Mouse (Mus musculus) neural tube, embryonic 13.5 days (tissue): ENCODE measurements at regions not wholly inside any gene's neighbourhood (a gene's known extent, or its start where the extent isn't known, plus 50 kb on each side); places are given as distances from the start of the nearest gene placed in this dataset.
"Not testable (repeated sequence)": the region's sequence is repeated elsewhere in the genome, so short reads cannot be mapped to it uniquely, and the experiment has no call there.

Experiments
- ATAC-seq: fragments of 200-750 bp; cut with Nextera tagmentation; 2 replicates; pipeline ENCODE4 v1.8.0; 2017; ENCODE audit warnings: low read depth, mild to moderate bottlenecking, moderate TSS enrichment, moderate library complexity
- H3K27ac ChIP-seq: fragments of 300-500 bp; sonication (generic); replicated peaks from 2 replicates; pipeline ENCODE4 v1.5.1; 2015; ENCODE audit warnings: moderate library complexity, mild to moderate bottlenecking, inconsistent platforms
- H3K27me3 ChIP-seq: fragments of 300-500 bp; sonication (generic); 2 replicates; pipeline ENCODE4 v1.6.1; 2015; ENCODE audit warnings: mild to moderate bottlenecking, inconsistent platforms
- H3K36me3 ChIP-seq: fragments of 300-500 bp; sonication (generic); 2 replicates; pipeline ENCODE4 v1.6.1; 2015; ENCODE audit warnings: mild to moderate bottlenecking, inconsistent platforms
- H3K4me1 ChIP-seq: fragments of 300-500 bp; sonication (generic); replicated peaks from 2 replicates; pipeline ENCODE4 v1.6.1; 2015; ENCODE audit warnings: inconsistent platforms
- H3K4me2 ChIP-seq: fragments of 300-500 bp; sonication (generic); 2 replicates; pipeline ENCODE4 v1.6.1; 2015; ENCODE audit warnings: inconsistent platforms, mild to moderate bottlenecking, moderate library complexity
- H3K4me3 ChIP-seq: fragments of 300-500 bp; sonication (generic); 2 replicates; pipeline ENCODE4 v1.5.1; 2015; ENCODE audit warnings: mild to moderate bottlenecking, inconsistent platforms
- H3K9ac ChIP-seq: fragments of 300-500 bp; sonication (generic); 2 replicates; pipeline ENCODE4 v1.6.1; 2015; ENCODE audit warnings: moderate library complexity, mild to moderate bottlenecking, inconsistent platforms
- H3K9me3 ChIP-seq: fragments of 300-500 bp; sonication (generic); 2 replicates; pipeline ENCODE4 v1.6.1; 2016; ENCODE audit warnings: inconsistent platforms
- WGBS: fragments of 180-500 bp; shearing (Covaris S2); methylation state at CpG from one replicate; pipeline ENCODE4 v1.1.7; 2015; 5-methylcytosine and 5-hydroxymethylcytosine counted together

DNA sequence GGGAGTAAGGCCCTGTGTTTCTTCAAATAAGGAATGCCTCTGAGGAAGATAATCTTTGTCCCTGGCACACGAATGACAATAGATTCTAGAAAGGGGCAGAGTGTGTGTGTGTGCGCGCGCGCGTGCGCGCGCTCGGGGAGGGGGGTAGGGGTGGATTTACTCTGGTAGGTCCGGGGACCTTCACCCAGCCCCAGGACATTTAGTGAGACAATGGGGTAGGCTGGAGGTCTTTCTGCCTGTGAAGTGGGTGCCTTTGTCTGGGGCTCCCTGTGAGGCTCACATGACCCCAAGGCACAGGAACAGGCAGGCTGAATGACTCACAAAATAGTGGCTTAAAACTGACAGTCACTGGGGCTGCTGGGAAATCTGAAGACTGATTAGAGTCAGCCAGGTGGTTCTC is 139.1 kb upstream of the Bcor start:
- no peak for ATAC-seq
- Histone ChIP-seq H3K9ac (no peak overlapping the region), H3K4me3 (no peak overlapping the region), H3K9me3 (no peaks in the 10 kb centered on the region), H3K27ac (no peak overlapping the region), H3K36me3 (no peaks in the 10 kb centered on the region), H3K4me2 (no peak overlapping the region), H3K4me1 (no peaks in the 10 kb centered on the region), H3K27me3 (no peaks in the 10 kb centered on the region)
- 82% methylated on average over 11 of the region's 11 CpGs for WGBS

DNA sequence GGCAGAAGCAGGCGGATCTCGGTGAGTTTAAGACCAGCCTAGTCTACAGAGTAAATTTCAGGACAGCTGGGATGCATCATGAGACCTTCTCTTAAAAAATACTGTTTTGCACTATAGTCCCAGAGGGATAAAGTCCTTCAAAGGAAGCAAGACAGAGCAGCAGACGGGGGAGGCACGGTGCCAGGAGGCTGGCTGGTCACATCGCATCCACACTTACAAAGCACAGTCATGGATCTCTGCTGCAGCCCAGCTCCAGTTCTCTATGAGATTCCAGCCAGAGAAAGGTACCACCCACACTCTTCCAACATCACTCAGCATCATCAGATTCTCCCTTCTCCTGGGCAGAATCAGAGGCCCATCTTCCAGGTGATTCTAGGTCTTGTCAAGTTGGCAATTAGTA is 144.5 kb upstream of the Bcor start:
- no peaks in the 10 kb centered on the region for H3K4me1 ChIP-seq
- no peak for ATAC-seq
- no peak overlapping the region for H3K4me2 ChIP-seq
- H3K4me3 ChIP-seq, result no peak overlapping the region
- H3K9ac ChIP-seq, result no peak overlapping the region
- 79% methylated on average over 5 of the region's 5 CpGs for WGBS
- H3K36me3 ChIP-seq, result no peaks in the 10 kb centered on the region
- no peak overlapping the region for H3K27ac ChIP-seq
- no peaks in the 10 kb centered on the region for H3K9me3 ChIP-seq
- H3K27me3 ChIP-seq, result no peaks in the 10 kb centered on the region

DNA sequence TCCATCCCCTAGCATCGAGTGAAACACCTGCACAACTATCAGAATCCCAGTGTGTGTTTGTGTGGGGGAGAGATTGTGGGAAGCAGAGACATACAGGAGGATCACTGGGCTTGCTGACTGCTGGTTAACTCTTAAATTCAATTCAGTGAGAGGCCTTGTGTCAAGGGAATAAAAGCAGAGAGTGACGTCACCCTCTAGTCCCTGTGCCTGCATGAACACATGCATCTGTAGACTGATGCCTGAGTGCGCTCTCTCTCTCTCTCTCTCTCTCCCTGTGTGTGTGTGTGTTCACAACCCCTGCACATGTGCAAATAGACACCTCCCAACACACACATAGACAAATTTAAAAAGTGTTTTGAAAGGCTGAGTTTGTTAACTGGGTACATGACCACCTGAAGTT is 146.8 kb upstream of the Bcor start:
- Histone ChIP-seq H3K4me1 (no peaks in the 10 kb centered on the region), H3K4me2 (no peak overlapping the region), H3K36me3 (no peaks in the 10 kb centered on the region), H3K9ac (no peak overlapping the region), H3K27ac (no peak overlapping the region), H3K9me3 (no peaks in the 10 kb centered on the region), H3K4me3 (no peak overlapping the region), H3K27me3 (no peaks in the 10 kb centered on the region)
- ATAC-seq, result no peak
- WGBS, result 75% methylated on average over 3 of the region's 3 CpGs

DNA sequence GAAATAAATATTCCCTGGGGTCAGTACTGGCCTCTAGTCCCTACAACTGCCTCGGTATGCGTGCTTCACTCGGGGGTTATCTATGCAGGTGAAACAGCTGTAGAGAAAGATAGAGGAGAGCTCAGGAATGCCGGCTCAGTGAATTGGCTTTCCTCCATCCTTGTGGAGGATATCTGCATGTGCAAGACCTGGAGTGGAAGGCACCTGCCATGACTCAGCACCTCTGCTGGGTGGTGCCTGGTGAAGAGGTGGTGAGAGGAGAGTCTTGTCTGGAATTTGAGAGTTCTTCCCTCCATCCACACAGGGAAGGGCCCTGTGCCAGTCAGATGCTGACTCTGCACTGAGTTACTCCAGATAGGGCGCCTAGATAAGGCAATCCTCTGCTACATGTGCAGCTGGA is 152.4 kb upstream of the Bcor start:
- H3K4me2 ChIP-seq, result no peak overlapping the region
- WGBS, result 85% methylated on average over 5 of the region's 5 CpGs
- ATAC-seq, result no peak
- no peaks in the 10 kb centered on the region for H3K27me3 ChIP-seq
- no peaks in the 10 kb centered on the region for H3K9me3 ChIP-seq
- H3K36me3 ChIP-seq, result no peaks in the 10 kb centered on the region
- no peak overlapping the region for H3K9ac ChIP-seq
- no peak overlapping the region for H3K27ac ChIP-seq
- no peak overlapping the region for H3K4me3 ChIP-seq
- H3K4me1 ChIP-seq, result no peaks in the 10 kb centered on the region

DNA sequence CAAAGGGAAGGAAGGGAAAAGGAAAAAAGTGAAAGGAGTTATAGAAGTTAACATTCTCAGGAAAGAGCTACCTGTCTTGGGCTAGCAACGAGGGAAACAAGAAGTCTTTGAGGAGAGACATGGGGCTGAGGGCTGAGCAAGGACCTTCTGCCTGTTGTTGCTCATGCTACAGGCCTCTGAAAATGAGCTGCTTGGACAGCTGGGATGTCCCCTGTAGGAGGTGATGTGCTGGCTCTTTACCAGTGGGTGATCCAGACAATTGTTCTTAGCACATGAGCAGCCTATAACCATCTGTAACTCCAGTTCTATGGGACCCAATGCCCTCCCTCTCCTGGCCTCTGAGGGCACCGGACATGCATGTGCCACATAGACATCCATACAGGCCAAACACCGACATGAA is 155.5 kb upstream of the Bcor start:
- Histone ChIP-seq H3K9ac (no peak overlapping the region), H3K27ac (no peak overlapping the region), H3K36me3 (no peaks in the 10 kb centered on the region), H3K9me3 (no peaks in the 10 kb centered on the region), H3K4me3 (no peak overlapping the region), H3K4me1 (no peaks in the 10 kb centered on the region), H3K27me3 (no peaks in the 10 kb centered on the region), H3K4me2 (no peak overlapping the region)
- whole genome bisulfite sequencing, result 86% methylated on average over 3 of the region's 3 CpGs
- ATAC-seq, result no peak

DNA sequence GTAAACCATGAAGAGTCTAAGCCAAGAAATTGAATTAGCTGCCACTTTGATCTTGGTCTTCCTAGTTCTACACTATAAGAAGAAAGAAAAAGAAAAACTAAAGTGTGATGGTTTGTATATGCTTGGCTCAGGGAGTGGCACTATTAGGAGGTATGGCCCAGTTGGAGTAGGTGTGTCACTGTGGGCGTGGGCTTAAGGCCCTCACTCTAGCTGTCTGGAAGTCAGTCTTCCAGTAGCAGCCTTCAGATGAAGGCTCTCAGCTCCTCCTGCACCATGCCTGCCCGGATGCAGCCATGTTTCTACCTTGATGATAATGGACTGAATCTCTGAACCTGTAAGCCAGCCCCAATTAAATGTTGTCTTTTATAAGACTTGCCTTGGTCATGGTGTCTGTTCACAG is 157.3 kb upstream of the Bcor start:
- not testable (repeated sequence) for H3K9me3 ChIP-seq, H3K9ac ChIP-seq, H3K27ac ChIP-seq, ATAC-seq, H3K4me1 ChIP-seq, H3K36me3 ChIP-seq, H3K27me3 ChIP-seq, H3K4me3 ChIP-seq, H3K4me2 ChIP-seq
- 88% methylated on average over 2 of the region's 2 CpGs for WGBS

DNA sequence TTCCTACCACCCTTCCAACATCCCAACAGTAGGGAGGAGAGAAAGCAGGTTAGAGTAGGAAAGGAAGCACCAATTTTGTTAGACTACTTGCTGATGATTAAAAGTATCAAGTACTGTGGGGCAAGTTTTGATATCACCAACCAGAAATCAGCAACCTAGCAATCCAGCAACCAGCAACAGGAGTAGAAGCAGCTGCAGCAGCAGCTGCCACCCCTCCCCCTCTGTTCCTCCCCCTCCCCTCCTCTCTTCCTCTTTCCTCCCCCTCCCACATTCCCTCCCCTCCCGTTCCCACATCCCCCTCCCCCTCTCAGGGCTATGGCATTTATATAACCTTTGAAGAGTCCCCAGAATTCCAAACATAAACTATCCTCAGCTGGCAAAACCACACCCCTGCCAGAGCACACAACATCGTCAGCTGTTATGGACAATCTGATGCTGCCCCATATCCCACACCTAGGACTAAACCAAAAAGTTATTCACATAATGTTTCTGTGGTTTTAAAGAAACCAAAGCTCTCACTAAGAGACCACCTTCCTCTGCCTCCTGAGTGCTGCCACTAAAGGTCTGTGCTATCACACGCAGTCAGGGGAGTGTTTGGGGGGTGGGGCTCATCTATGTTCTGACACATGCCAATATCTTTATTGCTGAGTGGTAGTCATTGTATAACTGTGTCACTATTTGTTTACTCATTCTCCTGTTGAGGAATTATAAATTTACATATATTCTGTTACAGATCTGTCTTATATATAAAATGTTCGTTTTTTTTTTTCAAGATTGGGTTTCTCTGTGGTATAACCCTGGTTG is 158.9 kb upstream of the Bcor start:
- no peaks in the 10 kb centered on the region for H3K27me3 ChIP-seq
- H3K27ac ChIP-seq, result no peak overlapping the region
- H3K4me3 ChIP-seq, result no peak overlapping the region
- no peaks in the 10 kb centered on the region for H3K4me1 ChIP-seq
- H3K9me3 ChIP-seq, result no peaks in the 10 kb centered on the region
- no peak overlapping the region for H3K4me2 ChIP-seq
- no peak for ATAC-seq
- 53% methylated on average over 4 of the region's 4 CpGs for WGBS
- H3K9ac ChIP-seq, result no peak overlapping the region
- no peaks in the 10 kb centered on the region for H3K36me3 ChIP-seq

DNA sequence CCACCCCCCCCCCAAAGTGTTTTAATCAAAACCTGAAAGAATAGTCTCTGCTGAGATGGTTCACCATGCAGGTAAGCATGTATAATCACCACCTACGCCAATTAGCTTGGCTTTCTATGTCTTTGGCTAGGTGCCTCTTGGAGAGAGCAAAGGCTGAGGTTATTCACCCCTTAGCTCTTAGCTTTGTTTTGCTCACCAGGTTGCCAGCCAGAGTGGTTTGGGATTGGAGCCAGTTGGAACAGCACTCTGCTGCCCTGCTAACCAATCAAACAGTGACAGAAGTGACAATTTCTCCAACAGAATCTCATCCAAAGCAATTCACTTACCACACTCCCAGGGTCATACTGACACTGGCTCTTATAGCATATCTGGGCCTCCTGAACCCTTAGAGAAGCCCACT is 162.3 kb upstream of the Bcor start:
- Histone ChIP-seq H3K27ac (no peak overlapping the region), H3K4me2 (no peak overlapping the region), H3K9ac (no peak overlapping the region), H3K4me1 (no peaks in the 10 kb centered on the region), H3K9me3 (no peaks in the 10 kb centered on the region), H3K4me3 (no peak overlapping the region), H3K36me3 (no peaks in the 10 kb centered on the region), H3K27me3 (no peaks in the 10 kb centered on the region)
- WGBS, result 81% methylated on average over 1 of the region's 1 CpGs
- no peak for ATAC-seq

DNA sequence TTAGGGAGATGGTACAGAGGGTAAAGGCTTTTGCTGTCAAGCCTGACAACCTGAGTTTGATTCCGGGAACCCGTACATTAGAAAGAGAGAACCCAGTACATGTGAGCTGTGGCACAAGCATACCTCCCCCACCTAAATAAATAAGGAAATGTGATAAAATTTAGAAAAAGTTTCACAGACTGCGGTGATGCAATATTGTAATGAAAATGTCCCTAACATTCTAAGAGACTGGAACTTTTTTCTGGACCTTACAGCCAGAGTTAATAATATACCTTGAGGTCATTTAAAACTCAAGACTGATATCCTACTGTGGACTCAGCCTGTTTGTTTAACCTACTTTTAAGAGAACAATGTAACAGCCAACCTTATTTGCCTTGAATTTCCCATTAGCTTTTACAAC is 163.1 kb upstream of the Bcor start:
- no peak for ATAC-seq
- Histone ChIP-seq H3K4me1 (no peaks in the 10 kb centered on the region), H3K4me2 (no peak overlapping the region), H3K4me3 (no peak overlapping the region), H3K36me3 (no peaks in the 10 kb centered on the region), H3K27me3 (0 out of 2 replicates have a peak, but pooled peaks cover 4% of the 10 kb centered on the region), H3K9me3 (no peaks in the 10 kb centered on the region), H3K9ac (no peak overlapping the region), H3K27ac (no peak overlapping the region)
- WGBS, result 93% methylated on average over 3 of the region's 3 CpGs

DNA sequence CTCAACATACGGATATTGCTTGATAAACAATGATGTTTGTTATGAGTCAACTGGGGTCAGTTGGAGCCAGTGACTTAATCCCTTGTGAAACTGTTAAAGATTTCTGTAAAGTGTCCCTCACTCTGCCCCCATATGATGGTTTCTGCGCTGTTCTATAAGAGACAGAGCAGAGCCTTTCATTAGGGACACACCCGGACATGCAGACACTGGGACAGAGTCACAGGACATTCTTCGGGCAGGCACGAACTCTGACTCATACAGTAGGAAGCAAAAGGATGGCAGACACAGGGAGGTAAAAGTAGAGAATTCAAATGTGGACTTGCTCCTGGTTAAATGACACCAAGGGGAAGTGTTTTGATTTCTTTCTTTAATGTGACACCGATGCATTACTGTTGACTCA is 163.7 kb upstream of the Bcor start:
- Histone ChIP-seq H3K27ac (no peak overlapping the region), H3K36me3 (no peaks in the 10 kb centered on the region), H3K4me2 (no peak overlapping the region), H3K9ac (no peak overlapping the region), H3K27me3 (0 out of 2 replicates have a peak, but pooled peaks cover 4% of the 10 kb centered on the region), H3K4me1 (no peaks in the 10 kb centered on the region), H3K4me3 (no peak overlapping the region), H3K9me3 (no peaks in the 10 kb centered on the region)
- 89% methylated on average over 6 of the region's 6 CpGs for WGBS
- no peak for ATAC-seq

DNA sequence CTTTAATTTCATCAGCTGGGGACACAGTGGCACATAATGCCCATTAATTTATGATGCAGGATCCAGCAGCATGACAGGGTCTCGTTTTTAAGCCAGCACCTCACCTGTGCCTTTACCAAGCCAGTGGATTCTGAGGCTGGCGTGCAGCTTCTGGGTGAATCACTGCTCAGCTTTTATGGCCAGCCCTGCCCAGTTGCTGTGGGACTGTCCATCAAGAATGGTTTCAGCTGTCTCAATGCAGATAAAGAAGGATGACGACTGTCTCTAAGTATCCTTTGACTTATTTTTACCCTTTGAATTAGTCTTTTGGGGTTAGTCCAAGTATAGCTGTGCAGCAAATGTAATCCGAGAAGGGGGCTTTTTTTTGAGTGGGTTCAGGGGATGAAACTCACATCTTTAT is 167.3 kb upstream of the Bcor start:
- Histone ChIP-seq H3K4me3 (no peak overlapping the region), H3K9ac (no peak overlapping the region), H3K9me3 (no peaks in the 10 kb centered on the region), H3K4me1 (no peaks in the 10 kb centered on the region), H3K4me2 (no peak overlapping the region), H3K36me3 (no peaks in the 10 kb centered on the region), H3K27me3 (0 out of 2 replicates have a peak, but pooled peaks cover 4% of the 10 kb centered on the region), H3K27ac (no peak overlapping the region)
- ATAC-seq, result no peak
- WGBS, result 65% methylated on average over 4 of the region's 4 CpGs

DNA sequence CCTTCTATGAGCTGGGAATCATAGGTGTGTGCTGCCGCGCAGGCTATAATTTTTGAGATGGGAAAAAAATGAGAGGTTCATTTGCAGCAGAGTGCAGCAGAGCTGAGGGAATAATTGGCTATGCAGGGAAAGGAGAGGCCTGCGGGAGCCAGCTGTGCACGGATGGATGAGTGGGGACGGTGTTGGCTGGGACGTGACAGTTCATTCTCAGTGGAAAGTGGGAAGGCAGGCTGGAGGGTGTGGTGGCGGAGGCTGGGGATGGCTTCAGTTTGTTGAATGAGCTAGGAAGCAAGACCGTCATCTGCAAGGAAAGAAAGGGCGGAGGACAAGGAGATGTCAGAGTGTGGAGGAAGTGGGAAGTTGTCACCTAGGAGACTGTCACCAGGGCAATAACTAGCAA is 180.4 kb upstream of the Bcor start:
- WGBS, result 57% methylated on average over 9 of the region's 9 CpGs
- no peak overlapping the region for H3K27ac ChIP-seq
- no peak overlapping the region for H3K9ac ChIP-seq
- no peaks in the 10 kb centered on the region for H3K27me3 ChIP-seq
- H3K4me1 ChIP-seq, result no peaks in the 10 kb centered on the region
- no peak overlapping the region for H3K4me2 ChIP-seq
- no peak overlapping the region for H3K4me3 ChIP-seq
- no peaks in the 10 kb centered on the region for H3K36me3 ChIP-seq
- peak; percentile 40; the same call in 1 of the 2 replicates for ATAC-seq
- no peaks in the 10 kb centered on the region for H3K9me3 ChIP-seq

DNA sequence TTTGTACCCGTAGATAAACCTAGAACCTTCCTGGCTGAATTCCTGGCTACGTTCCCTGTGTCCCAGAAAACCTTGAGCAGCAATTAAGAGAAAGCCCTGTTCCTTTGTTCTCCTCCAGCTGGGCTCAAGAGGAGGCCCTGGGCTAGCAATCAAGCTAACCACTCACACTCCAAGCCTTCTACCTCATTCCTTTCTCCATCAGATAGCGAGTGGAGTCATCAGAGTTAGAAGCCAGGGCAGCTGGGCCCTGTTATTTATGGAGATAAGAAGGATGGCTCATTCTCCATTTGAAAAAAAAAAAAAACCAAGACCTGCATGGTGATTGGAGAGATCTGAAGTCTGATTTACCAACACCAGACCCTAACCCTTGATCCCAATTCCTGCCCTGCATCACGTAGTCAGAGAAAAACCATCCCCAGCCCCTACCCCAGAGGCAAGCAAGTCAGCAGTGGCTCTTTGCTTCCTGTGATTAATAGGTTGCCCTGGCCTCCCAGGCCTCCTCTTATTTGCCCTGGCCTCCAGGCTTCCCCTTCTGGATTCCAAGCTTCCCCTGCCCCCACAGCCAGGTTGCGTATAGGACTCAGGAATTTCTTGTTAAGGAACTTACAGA is 181.3 kb upstream of the Bcor start:
- Histone ChIP-seq H3K27ac (no peak overlapping the region), H3K4me2 (no peak overlapping the region), H3K9me3 (no peaks in the 10 kb centered on the region), H3K4me3 (no peak overlapping the region), H3K4me1 (no peaks in the 10 kb centered on the region), H3K36me3 (no peaks in the 10 kb centered on the region), H3K27me3 (no peaks in the 10 kb centered on the region), H3K9ac (no peak overlapping the region)
- ATAC-seq, result no peak
- 60% methylated on average over 5 of the region's 5 CpGs for WGBS
